Mouse (Mus musculus): Measurements from ENCODE around the gene Pitpnm2.

DNA sequence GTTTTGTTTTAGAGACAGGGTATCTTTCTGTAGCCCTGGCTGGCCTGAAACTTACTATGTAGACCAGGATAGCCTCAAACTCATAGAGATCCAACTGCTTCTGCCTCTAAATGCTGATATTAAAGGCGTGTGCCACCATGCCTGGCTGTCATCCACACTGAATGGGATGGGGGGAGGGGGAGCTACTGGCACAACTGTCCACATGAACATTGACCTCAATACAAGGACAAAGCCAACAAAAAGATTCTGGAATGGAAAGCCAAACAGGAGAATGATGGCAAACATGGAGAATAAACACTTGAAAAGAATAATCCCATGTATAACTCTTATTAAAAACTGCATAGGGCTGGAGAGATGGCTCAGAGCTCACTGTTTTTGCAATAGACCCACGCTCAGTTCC lies 33.3 kb upstream of the Pitpnm2 start:
- no peak for TF ChIP-seq CTCF (IDR thresholded peaks at IDR 0.05; ENCODE audit: extremely low read depth, insufficient read length, insufficient replicate concordance, low read depth, low read length)
- no peak for TF ChIP-seq POLR2A (IDR thresholded peaks at IDR 0.05; ENCODE audit: low read depth, low read length)
